Mouse (Mus musculus) CH12.LX (cell line): ENCODE results near the gene Tanc2. TPM values are rescaled to one million over a fixed set of nuclear protein-coding genes. Genes with fewer than 3 reads are reported as not detected.

Source experiments
- DNase-seq: peaks from one replicate; pipeline ENCODE4 v3.0.0-alpha.2; 2013; ENCODE audit errors: extremely low read depth
- H3K27ac ChIP-seq: 2 replicates; pipeline ENCODE4 v1.5.1; 2012; ENCODE audit warnings: low read depth, mild to moderate bottlenecking, control low read depth, moderate library complexity; ENCODE audit not compliant: insufficient read depth
- H3K27me3 ChIP-seq: replicated peaks from 2 replicates; pipeline ENCODE3; 2012; ENCODE audit warnings: inconsistent platforms
- H3K36me3 ChIP-seq, 2 experiments: replicated peaks in 1 of 2; 2 replicates each; pipeline versions ENCODE3 to v1.6.1; 2012; ENCODE audit warnings: inconsistent platforms in 1 of 2, low read length in 1 of 2, mild to moderate bottlenecking in 1 of 2, mixed read lengths in 1 of 2, moderate library complexity in 1 of 2; ENCODE audit not compliant: control insufficient read depth in 1 of 2, insufficient read depth in 1 of 2
- H3K4me1 ChIP-seq, 2 experiments: 2 replicates each; pipeline ENCODE4 v1.6.1; 2012; ENCODE audit warnings: inconsistent platforms in 1 of 2, moderate library complexity in 1 of 2; ENCODE audit not compliant: insufficient read depth in 2 of 2, control insufficient read depth in 1 of 2
- H3K4me2 ChIP-seq: 2 replicates; pipeline ENCODE4 v1.6.1; 2012; ENCODE audit warnings: low read depth, mild to moderate bottlenecking, control low read depth; ENCODE audit not compliant: poor library complexity, insufficient read depth, severe bottlenecking
- H3K4me3 ChIP-seq, 3 experiments: fragments of 150-350 bp in 1 of 3; sonication (generic) in 1 of 3; replicated peaks in 1 of 3; 2 replicates each; pipeline versions ENCODE3 to v1.5.1; 2011 to 2012; ENCODE audit warnings: low read depth in 2 of 3, low read length in 2 of 3, mild to moderate bottlenecking in 2 of 3, moderate library complexity in 2 of 3, control low read depth in 1 of 3, improper control_type of control experiment in 1 of 3, inconsistent platforms in 1 of 3, mixed read lengths in 1 of 3; ENCODE audit not compliant: poor library complexity in 1 of 3
- H3K79me2 ChIP-seq: replicated peaks from 2 replicates; pipeline ENCODE4 v1.6.1; 2012; ENCODE audit warnings: mild to moderate bottlenecking, moderate library complexity; ENCODE audit not compliant: control insufficient read depth, poor library complexity, insufficient read depth, severe bottlenecking; ENCODE audit errors: extremely low read depth
- H3K9ac ChIP-seq: 2 replicates; pipeline ENCODE4 v1.6.1; 2012; ENCODE audit warnings: low read depth, mild to moderate bottlenecking, control low read depth, moderate library complexity; ENCODE audit not compliant: insufficient read depth
- H3K9me3 ChIP-seq: replicated peaks from 2 replicates; pipeline ENCODE3; 2012; ENCODE audit warnings: low read length, inconsistent platforms, mixed read lengths
- CHD1 ChIP-seq: IDR thresholded peaks from 2 replicates; pipeline ENCODE4 v1.6.1; 2012; ENCODE audit warnings: low read depth, low read length, improper control_type of control experiment, inconsistent platforms
- ELF1 ChIP-seq: IDR thresholded peaks from 2 replicates; pipeline ENCODE4 v1.6.1; 2014; ENCODE audit warnings: low read depth, mild to moderate bottlenecking, inconsistent platforms, low read length, improper control_type of control experiment
- EP300 ChIP-seq: IDR thresholded peaks from 2 replicates; pipeline ENCODE4 v1.6.1; 2011; ENCODE audit warnings: low read length, improper control_type of control experiment
- ETS1 ChIP-seq: conservative IDR thresholded peaks from 2 replicates; pipeline ENCODE4 v1.6.1; 2012; ENCODE audit warnings: low read depth, mild to moderate bottlenecking, inconsistent platforms, low read length, improper control_type of control experiment, moderate library complexity
- GABPA ChIP-seq: IDR thresholded peaks from 2 replicates; pipeline ENCODE4 v1.6.1; 2012; ENCODE audit warnings: low read depth, low read length, improper control_type of control experiment, inconsistent platforms; ENCODE audit not compliant: insufficient replicate concordance
- IRF4 ChIP-seq: IDR thresholded peaks from 2 replicates; pipeline ENCODE4 v1.6.1; 2014; ENCODE audit warnings: low read depth, mild to moderate bottlenecking, inconsistent platforms, low read length, improper control_type of control experiment
- JUN ChIP-seq: IDR thresholded peaks from 2 replicates; pipeline ENCODE4 v1.6.1; 2011; ENCODE audit warnings: low read depth, mild to moderate bottlenecking, low read length, improper control_type of control experiment, moderate library complexity; ENCODE audit not compliant: insufficient read depth
- MEF2A ChIP-seq: IDR thresholded peaks from 2 replicates; pipeline ENCODE4 v1.6.1; 2014; ENCODE audit warnings: low read depth, mild to moderate bottlenecking, inconsistent platforms, low read length, improper control_type of control experiment, borderline replicate concordance
- MXI1 ChIP-seq: IDR thresholded peaks from 2 replicates; pipeline ENCODE4 v1.6.1; 2011; ENCODE audit warnings: mild to moderate bottlenecking, low read depth, low read length, improper control_type of control experiment
- NELFE ChIP-seq: IDR thresholded peaks from 2 replicates; pipeline ENCODE4 v1.6.1; 2011; ENCODE audit warnings: low read depth, low read length, improper control_type of control experiment
- NRF1 ChIP-seq: IDR thresholded peaks from 2 replicates; pipeline ENCODE4 v1.6.1; 2014; ENCODE audit warnings: low read depth, mild to moderate bottlenecking, inconsistent platforms, low read length, improper control_type of control experiment, moderate library complexity
- RAD21 ChIP-seq: IDR thresholded peaks from 2 replicates; pipeline ENCODE4 v1.6.1; 2011; ENCODE audit warnings: low read depth, mild to moderate bottlenecking, low read length, improper control_type of control experiment, moderate library complexity
- SMC3 ChIP-seq: IDR thresholded peaks from 2 replicates; pipeline ENCODE4 v1.6.1; 2011; ENCODE audit warnings: low read depth, low read length, improper control_type of control experiment
- UBTF ChIP-seq: IDR thresholded peaks from 2 replicates; pipeline ENCODE4 v1.6.1; 2012; ENCODE audit warnings: low read depth, mild to moderate bottlenecking, inconsistent platforms, low read length, improper control_type of control experiment, moderate library complexity
- USF1 ChIP-seq: IDR thresholded peaks from 2 replicates; pipeline ENCODE4 v1.6.1; 2014; ENCODE audit warnings: low read depth, mild to moderate bottlenecking, inconsistent platforms, low read length, improper control_type of control experiment
- ZC3H11A ChIP-seq: IDR thresholded peaks from 2 replicates; pipeline ENCODE4 v1.6.1; 2012; ENCODE audit warnings: low read depth, mild to moderate bottlenecking, inconsistent platforms, low read length, improper control_type of control experiment
- dilution Hi-C: fragments of 300-500 bp; cut with MboI; formaldehyde crosslinking; loops from 2 replicates; pipeline ENCODE4 v1.14.3; 2020; ENCODE audit warnings: low sequenced_read_pairs; ENCODE audit not compliant: extremely low pct_unique_long_range_greater_than_20kb, extremely low pct_ligation_motif_present
- in situ Hi-C: fragments of 300-500 bp; cut with MboI; formaldehyde crosslinking; loops from 3 replicates; pipeline ENCODE4 v1.14.3; 2019; ENCODE audit warnings: low sequenced_read_pairs, low pct_ligation_motif_present, low pct_unique_long_range_greater_than_20kb, mixed read lengths
- polyA plus RNA-seq: library from polyadenylated mRNA; unstranded; fragments of >175 nt; gene quantifications from 2 replicates; pipeline ENCODE4 v1.2.1, GENCODE M21; 2012; ENCODE audit warnings: low read depth; ENCODE audit not compliant: insufficient read length
- total RNA-seq, 2 experiments: library from RNA; depleted of rRNA; stranded (reverse); fragments of 300-350 nt in 1 of 2; fragments of >200 nt in 1 of 2; gene quantifications; 2 replicates each; pipeline ENCODE4 v1.2.3; 2012 to 2014

Tanc2 gene
- total and polyA plus RNA-seq, 3 experiments = 2.6 to 10.4 (median 3.2) TPM

GRCm38 (mm10) chr11:105571996-105572395, 17.8 kb upstream of the Tanc2 start:
- dilution Hi-C loops (no loop called here), in situ Hi-C loops (no loop called here)
- Histone ChIP-seq H3K36me3 (no peaks in the 10 kb centered on the region), H3K79me2 (no peaks in the 10 kb centered on the region), H3K9me3 (no peaks in the 10 kb centered on the region), H3K27ac (no peak overlapping the region), H3K4me3 (no peak overlapping the region), H3K4me2 (no peak overlapping the region), H3K4me1 (no peaks in the 10 kb centered on the region), H3K9ac (no peak overlapping the region), H3K27me3 (no peaks in the 10 kb centered on the region)
- TF ChIP-seq ETS1 (no peak), CHD1 (no peak), JUN (no peak)
- DNase-seq = no peak

GRCm38 (mm10) chr11:105574241-105574640, 15.5 kb upstream of the Tanc2 start:
- H3K36me3 ChIP-seq = no peaks in the 10 kb centered on the region
- dilution Hi-C loops (no loop called here), in situ Hi-C loops (no loop called here)
- DNase-seq = no peak
- H3K27me3 ChIP-seq = no peaks in the 10 kb centered on the region
- H3K4me3 ChIP-seq = no peak overlapping the region
- no peaks in the 10 kb centered on the region for H3K79me2 ChIP-seq
- no peak overlapping the region for H3K4me2 ChIP-seq
- H3K9ac ChIP-seq = no peak overlapping the region
- H3K4me1 ChIP-seq = no peaks in the 10 kb centered on the region
- no peaks in the 10 kb centered on the region for H3K9me3 ChIP-seq
- TF ChIP-seq IRF4 (no peak), EP300 (no peak), MXI1 (no peak), SMC3 (no peak), USF1 (no peak), GABPA (no peak), ELF1 (no peak), JUN (no peak), ZC3H11A (no peak), RAD21 (no peak), UBTF (no peak), MEF2A (no peak), NRF1 (no peak), NELFE (no peak), ETS1 (no peak)
- H3K27ac ChIP-seq = no peak overlapping the region
